Mouse (Mus musculus) neural tube, embryonic 14.5 days (tissue): Measurements from ENCODE around the gene Plekho2. TPM values are rescaled to one million over a fixed set of nuclear protein-coding genes. Genes with fewer than 3 reads are reported as not detected.

Experiments
- ATAC-seq: fragments of 200-750 bp; cut with Nextera tagmentation; 2 replicates; pipeline ENCODE4 v1.8.0; 2017; ENCODE audit warnings: low read depth, mild to moderate bottlenecking, moderate TSS enrichment, moderate library complexity
- H3K27ac ChIP-seq: fragments of 300-500 bp; sonication (generic); 2 replicates; pipeline ENCODE4 v1.5.1; 2014; ENCODE audit warnings: low read depth, mild to moderate bottlenecking, control low read depth, low read length, moderate library complexity, mixed read lengths
- H3K27me3 ChIP-seq: fragments of 300-500 bp; sonication (generic); 2 replicates; pipeline ENCODE4 v1.6.1; 2014; ENCODE audit warnings: low read length; ENCODE audit not compliant: control insufficient read depth, insufficient read depth
- H3K36me3 ChIP-seq: fragments of 300-500 bp; sonication (generic); 2 replicates; pipeline ENCODE4 v1.6.1; 2014; ENCODE audit warnings: low read length, mixed read lengths; ENCODE audit not compliant: control insufficient read depth, insufficient read depth
- H3K4me1 ChIP-seq: fragments of 300-500 bp; sonication (generic); 2 replicates; pipeline ENCODE4 v1.6.1; 2014; ENCODE audit warnings: low read length; ENCODE audit not compliant: control insufficient read depth, insufficient read depth
- H3K4me2 ChIP-seq: fragments of 300-500 bp; sonication (generic); 2 replicates; pipeline ENCODE4 v1.6.1; 2014; ENCODE audit warnings: mild to moderate bottlenecking, low read depth, low read length, control low read depth
- H3K4me3 ChIP-seq: fragments of 300-500 bp; sonication (generic); 2 replicates; pipeline ENCODE4 v1.5.1; 2014; ENCODE audit warnings: low read depth, low read length, control low read depth, mixed read lengths
- H3K9ac ChIP-seq: fragments of 300-500 bp; sonication (generic); replicated peaks from 2 replicates; pipeline ENCODE4 v1.6.1; 2014; ENCODE audit warnings: low read depth, mild to moderate bottlenecking, control low read depth, low read length, mixed read lengths
- H3K9me3 ChIP-seq: fragments of 300-500 bp; sonication (generic); 2 replicates; pipeline ENCODE4 v1.6.1; 2016; ENCODE audit warnings: low read length; ENCODE audit not compliant: control insufficient read depth
- WGBS: fragments of 180-500 bp; shearing (Covaris S2); extraction: QIAGEN DNeasy Blood & Tissue Kit; methylation state at CpG from one replicate; pipeline ENCODE4 v1.1.7; 2014; 5-methylcytosine and 5-hydroxymethylcytosine counted together
- polyA plus RNA-seq: library from polyadenylated mRNA; unstranded; fragments of >200 nt; fragmentation: Nextera tagmentation; extraction: Ambion mirVana; gene quantifications from 2 replicates; pipeline ENCODE4 v1.2.1, GENCODE M21; 2014

The Plekho2 gene
- polyA plus RNA-seq, 1 experiment from 2014 or later, result 2.4 TPM

GRCm38 (mm10) chr9:65576861-65577510, 2.9 kb downstream of the Plekho2 start:
- Histone ChIP-seq H3K9me3 (no peaks in the 10 kb centered on the region), H3K4me1 (no peaks in the 10 kb centered on the region; the same call in 1 of the 2 replicates), H3K36me3 (no peaks in the 10 kb centered on the region), H3K27me3 (no peaks in the 10 kb centered on the region), H3K9ac (no peak overlapping the region), H3K4me3 (no peak overlapping the region), H3K27ac (no peak overlapping the region), H3K4me2 (no peak overlapping the region)
- ATAC-seq, result no peak
- WGBS, result 50% methylated on average over 7 of the region's 7 CpGs

- 77% methylated on average over 8 of the region's 8 CpGs for WGBS
- Histone ChIP-seq H3K9ac (no peak overlapping the region), H3K27me3 (no peaks in the 10 kb centered on the region), H3K4me3 (no peak overlapping the region), H3K9me3 (no peaks in the 10 kb centered on the region), H3K4me2 (no peak overlapping the region), H3K4me1 (no peaks in the 10 kb centered on the region; the same call in 1 of the 2 replicates), H3K27ac (no peak overlapping the region), H3K36me3 (no peaks in the 10 kb centered on the region)
- ATAC-seq, result no peak
Measured at GRCm38 (mm10) chr9:65575393-65576196, 4.2 kb downstream of the Plekho2 start.

- no peak for ATAC-seq
- WGBS, result 91% methylated on average over 11 of the region's 11 CpGs
- no peak overlapping the region for H3K4me3 ChIP-seq
Measured at GRCm38 (mm10) chr9:65574513-65575392, 5.1 kb downstream of the Plekho2 start.

GRCm38 (mm10) chr9:65572837-65573236, 7.0 kb downstream of the Plekho2 start:
- H3K9me3 ChIP-seq, result no peaks in the 10 kb centered on the region
- H3K9ac ChIP-seq, result no peak overlapping the region
- H3K27me3 ChIP-seq, result no peaks in the 10 kb centered on the region
- no peaks in the 10 kb centered on the region for H3K36me3 ChIP-seq
- no peak overlapping the region for H3K27ac ChIP-seq
- no peak for ATAC-seq
- H3K4me2 ChIP-seq, result no peak overlapping the region
- 80% methylated on average over 6 of the region's 6 CpGs for WGBS
- no peak overlapping the region for H3K4me3 ChIP-seq
- no peaks in the 10 kb centered on the region for H3K4me1 ChIP-seq

More at GRCm38 (mm10) chr9:65574513-65575392, 5.1 kb downstream of the Plekho2 start:
- no peaks in the 10 kb centered on the region for H3K36me3 ChIP-seq
- H3K9me3 ChIP-seq, result no peaks in the 10 kb centered on the region
- H3K4me2 ChIP-seq, result no peak overlapping the region
- H3K27ac ChIP-seq, result no peak overlapping the region
- H3K27me3 ChIP-seq, result no peaks in the 10 kb centered on the region
- no peaks in the 10 kb centered on the region; the same call in 1 of the 2 replicates for H3K4me1 ChIP-seq
- H3K9ac ChIP-seq, result no peak overlapping the region

- H3K9ac ChIP-seq, result no peak overlapping the region
- H3K4me1 ChIP-seq, result no peaks in the 10 kb centered on the region
- no peak overlapping the region for H3K4me3 ChIP-seq
- no peaks in the 10 kb centered on the region for H3K27me3 ChIP-seq
- no peak for ATAC-seq
- 80% methylated on average over 6 of the region's 6 CpGs for WGBS
- no peak overlapping the region for H3K27ac ChIP-seq
- no peaks in the 10 kb centered on the region for H3K9me3 ChIP-seq
- H3K36me3 ChIP-seq, result no peaks in the 10 kb centered on the region
- H3K4me2 ChIP-seq, result no peak overlapping the region
Measured at GRCm38 (mm10) chr9:65569491-65569971, 10.3 kb downstream of the Plekho2 start.

GRCm38 (mm10) chr9:65568787-65569186, 11.1 kb downstream of the Plekho2 start:
- H3K4me3 ChIP-seq, result no peak overlapping the region
- H3K9ac ChIP-seq, result no peak overlapping the region
- H3K9me3 ChIP-seq, result no peaks in the 10 kb centered on the region
- H3K27me3 ChIP-seq, result no peaks in the 10 kb centered on the region
- no peak overlapping the region for H3K4me2 ChIP-seq
- no peak overlapping the region for H3K27ac ChIP-seq
- 92% methylated on average over 6 of the region's 6 CpGs for whole genome bisulfite sequencing
- no peaks in the 10 kb centered on the region for H3K36me3 ChIP-seq
- H3K4me1 ChIP-seq, result no peaks in the 10 kb centered on the region
- no peak for ATAC-seq

GRCm38 (mm10) chr9:65564698-65565097, 15.1 kb downstream of the Plekho2 start:
- Histone ChIP-seq H3K27ac (no peak overlapping the region), H3K36me3 (no peaks in the 10 kb centered on the region), H3K9me3 (no peaks in the 10 kb centered on the region), H3K4me3 (no peak overlapping the region), H3K9ac (no peak overlapping the region), H3K4me2 (no peak overlapping the region), H3K27me3 (no peaks in the 10 kb centered on the region), H3K4me1 (no peaks in the 10 kb centered on the region)
- 95% methylated on average over 2 of the region's 2 CpGs for whole genome bisulfite sequencing
- no peak for ATAC-seq

GRCm38 (mm10) chr9:65563073-65563472, 16.8 kb downstream of the Plekho2 start:
- ATAC-seq, result no peak
- no peak overlapping the region for H3K9ac ChIP-seq
- no peaks in the 10 kb centered on the region for H3K27me3 ChIP-seq
- H3K9me3 ChIP-seq, result no peaks in the 10 kb centered on the region
- no peak overlapping the region for H3K4me2 ChIP-seq
- 95% methylated on average over 5 of the region's 5 CpGs for WGBS
- no peak overlapping the region for H3K4me3 ChIP-seq
- H3K36me3 ChIP-seq, result no peaks in the 10 kb centered on the region
- H3K27ac ChIP-seq, result no peak overlapping the region
- H3K4me1 ChIP-seq, result no peaks in the 10 kb centered on the region
